Mouse (Mus musculus) midbrain, embryonic 14.5 days (tissue): Measurements from ENCODE around the gene Tmem247. TPM values are rescaled to one million over a fixed set of nuclear protein-coding genes. Genes with fewer than 3 reads are reported as not detected.

ENCODE experiments used
- ATAC-seq: fragments of 200-750 bp; cut with Nextera tagmentation; 2 replicates; pipeline ENCODE4 v1.8.0; 2017; ENCODE audit warnings: moderate number of reproducible peaks, moderate library complexity; ENCODE audit not compliant: low FRiP score, low TSS enrichment
- DNase-seq: peaks from one replicate; pipeline ENCODE4 v3.0.0-alpha.2; 2015
- H3K27ac ChIP-seq: fragments of 300-500 bp; sonication (generic); replicated peaks from 2 replicates; pipeline ENCODE4 v1.5.1; 2014; ENCODE audit warnings: mild to moderate bottlenecking, low read depth, low read length, moderate library complexity
- H3K27me3 ChIP-seq: fragments of 300-500 bp; sonication (generic); 2 replicates; pipeline ENCODE4 v1.6.1; 2014; ENCODE audit warnings: low read length, control low read depth, mixed read lengths; ENCODE audit not compliant: control insufficient read depth, insufficient read depth
- H3K36me3 ChIP-seq: fragments of 300-500 bp; sonication (generic); 2 replicates; pipeline ENCODE4 v1.6.1; 2014; ENCODE audit warnings: low read length, control low read depth; ENCODE audit not compliant: control insufficient read depth, insufficient read depth
- H3K4me1 ChIP-seq: fragments of 300-500 bp; sonication (generic); 2 replicates; pipeline ENCODE4 v1.6.1; 2014; ENCODE audit warnings: mild to moderate bottlenecking, antibody characterized with exemption, low read length, control low read depth; ENCODE audit not compliant: control insufficient read depth, insufficient read depth
- H3K4me2 ChIP-seq: fragments of 300-500 bp; sonication (generic); 2 replicates; pipeline ENCODE4 v1.6.1; 2014; ENCODE audit warnings: mild to moderate bottlenecking, low read length, moderate library complexity
- H3K4me3 ChIP-seq: fragments of 300-500 bp; sonication (generic); replicated peaks from 2 replicates; pipeline ENCODE4 v1.5.1; 2014; ENCODE audit warnings: low read depth, low read length
- H3K9ac ChIP-seq: fragments of 300-500 bp; sonication (generic); replicated peaks from 2 replicates; pipeline ENCODE4 v1.6.1; 2014; ENCODE audit warnings: mild to moderate bottlenecking, low read length, moderate library complexity
- H3K9me3 ChIP-seq: fragments of 300-500 bp; sonication (generic); 2 replicates; pipeline ENCODE4 v1.6.1; 2016; ENCODE audit warnings: low read length, control low read depth, mixed read lengths; ENCODE audit not compliant: control insufficient read depth
- WGBS: fragments of 180-500 bp; shearing (Covaris S2); extraction: QIAGEN DNeasy Blood & Tissue Kit; methylation state at CpG from one replicate; pipeline ENCODE4 v1.1.7; 2014; 5-methylcytosine and 5-hydroxymethylcytosine counted together
- polyA plus RNA-seq: library from polyadenylated mRNA; unstranded; fragments of >200 nt; fragmentation: Nextera tagmentation; extraction: Ambion mirVana; gene quantifications from 2 replicates; pipeline ENCODE4 v1.2.1, GENCODE M21; 2014

The Tmem247 gene
- polyA plus RNA-seq, 1 experiment from 2014 or later = not detected

DNA sequence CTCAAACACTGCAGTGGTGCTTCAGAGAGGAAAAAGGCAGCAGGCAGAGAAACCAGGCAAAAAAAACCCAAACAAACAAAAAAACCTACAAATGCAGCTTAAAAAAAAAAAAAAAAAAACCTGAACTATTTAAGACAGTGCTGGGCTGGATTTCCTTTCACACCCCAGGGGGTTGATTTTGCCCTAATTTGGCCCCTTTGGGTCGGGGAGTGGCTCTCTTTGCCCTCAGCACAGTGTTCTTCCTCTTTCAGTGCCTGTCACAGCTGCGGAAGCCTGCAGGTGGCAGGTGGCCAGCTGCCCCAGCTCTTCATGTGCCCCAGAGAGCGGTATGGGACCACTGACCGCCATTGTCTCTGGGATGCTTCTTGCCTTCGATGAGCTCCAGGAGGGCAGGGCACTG lies 52.4 kb downstream of the Tmem247 start:
- ATAC-seq = no peak
- Histone ChIP-seq H3K4me2 (no peak overlapping the region), H3K4me3 (no peak overlapping the region), H3K27me3 (no peaks in the 10 kb centered on the region), H3K4me1 (peaks cover 4% of the 10 kb centered on the region; the same call in 1 of the 2 replicates), H3K27ac (no peak overlapping the region), H3K9ac (no peak overlapping the region), H3K36me3 (0 out of 2 replicates have a peak, but pooled peaks cover 3% of the 10 kb centered on the region), H3K9me3 (no peaks in the 10 kb centered on the region)
- 52% methylated on average over 5 of the region's 5 CpGs for WGBS
- no peak for DNase-seq

DNA sequence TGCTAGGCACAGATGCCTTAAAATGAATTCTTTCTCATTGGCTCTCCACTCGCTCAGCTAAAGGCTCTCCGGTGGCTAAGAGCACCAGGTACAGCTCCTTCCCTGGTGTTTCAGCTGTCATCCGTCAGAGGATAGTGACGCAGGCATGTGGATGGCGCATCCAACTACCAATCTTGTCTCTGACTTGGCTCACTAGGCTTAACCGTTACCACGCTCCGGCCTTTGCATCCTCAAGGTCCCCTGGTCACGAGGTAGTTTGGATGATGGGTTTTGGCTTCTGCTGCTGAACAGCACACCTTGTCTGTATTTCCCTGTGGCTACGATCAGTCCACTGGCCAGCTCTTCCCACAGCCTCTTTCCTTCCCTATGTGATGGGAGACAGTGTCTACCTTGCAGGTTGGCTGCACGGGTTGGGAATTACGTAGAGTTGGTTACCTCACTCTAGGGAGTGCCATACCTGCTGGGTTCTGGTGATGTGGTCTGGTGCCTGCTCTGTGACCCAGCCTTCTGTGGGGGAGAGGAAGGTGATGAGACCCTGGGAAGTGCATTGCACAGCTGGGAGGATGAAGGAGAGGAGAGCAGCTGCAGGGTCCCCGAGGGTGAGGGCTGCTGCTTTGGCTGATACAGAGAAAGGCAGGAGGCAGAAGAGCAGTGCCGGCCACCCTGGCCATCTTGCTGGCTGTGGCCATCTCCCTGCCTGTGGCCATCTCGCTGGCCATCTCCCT lies 53.0 kb downstream of the Tmem247 start:
- ATAC-seq (no peak), DNase-seq (no peak)
- peaks cover under 1% of the 10 kb centered on the region; the same call in 1 of the 2 replicates for H3K4me1 ChIP-seq
- H3K36me3 ChIP-seq = 0 out of 2 replicates have a peak, but pooled peaks cover 5% of the 10 kb centered on the region
- H3K27me3 ChIP-seq = no peaks in the 10 kb centered on the region
- WGBS = 92% methylated on average over 15 of the region's 15 CpGs
- no peak overlapping the region for H3K9ac ChIP-seq
- no peak overlapping the region for H3K27ac ChIP-seq
- H3K4me2 ChIP-seq = no peak overlapping the region
- no peak overlapping the region for H3K4me3 ChIP-seq
- H3K9me3 ChIP-seq = no peaks in the 10 kb centered on the region

DNA sequence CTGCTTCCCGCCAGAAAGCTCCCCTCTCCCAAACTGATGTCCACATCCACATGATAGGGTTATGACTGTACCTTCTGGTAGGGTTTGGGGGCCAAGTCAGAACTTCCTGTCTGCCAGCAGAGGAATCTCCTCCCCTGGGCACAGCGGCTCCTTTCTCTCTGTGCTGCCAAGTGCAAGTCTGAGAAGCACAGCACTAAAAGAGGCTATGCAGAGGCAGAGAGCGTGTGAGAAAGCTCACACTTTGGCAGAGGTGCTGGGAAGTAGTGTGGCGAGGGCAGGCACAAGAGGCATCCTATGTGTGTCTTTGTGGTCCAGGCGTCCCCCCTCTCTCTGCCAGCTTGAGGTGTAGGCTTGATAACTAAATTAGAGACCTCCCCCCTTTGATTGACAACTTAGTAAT lies 53.9 kb downstream of the Tmem247 start:
- ATAC-seq (no peak), DNase-seq (no peak)

GRCm38 (mm10) chr17:86971860-86972259 lies 54.7 kb downstream of the Tmem247 start:
- no peak overlapping the region for H3K9ac ChIP-seq
- WGBS = 94% methylated on average over 7 of the region's 7 CpGs
- no peak overlapping the region for H3K4me3 ChIP-seq
- ATAC-seq = no peak
- DNase-seq = no peak
- no peaks in the 10 kb centered on the region for H3K9me3 ChIP-seq
- H3K27ac ChIP-seq = no peak overlapping the region
- no peak overlapping the region for H3K4me2 ChIP-seq
- no peaks in the 10 kb centered on the region for H3K4me1 ChIP-seq
- 0 out of 2 replicates have a peak, but pooled peaks cover 5% of the 10 kb centered on the region for H3K36me3 ChIP-seq
- no peaks in the 10 kb centered on the region for H3K27me3 ChIP-seq

More for the DNA sequence above, 53.9 kb downstream of the Tmem247 start:
- 0 out of 2 replicates have a peak, but pooled peaks cover 5% of the 10 kb centered on the region for H3K36me3 ChIP-seq
- no peak overlapping the region for H3K4me3 ChIP-seq
- WGBS = 73% methylated on average over 5 of the region's 5 CpGs
- no peak overlapping the region for H3K4me2 ChIP-seq
- H3K9ac ChIP-seq = no peak overlapping the region
- no peaks in the 10 kb centered on the region for H3K4me1 ChIP-seq
- no peaks in the 10 kb centered on the region for H3K27me3 ChIP-seq
- H3K9me3 ChIP-seq = no peaks in the 10 kb centered on the region
- no peak overlapping the region for H3K27ac ChIP-seq

Other genes with a start within 250 kb of the Tmem247 start
- 4.8 and 9.8 TPM in 2 replicates for gene Epas1, start 163.6 kb upstream of the Tmem247 start, polyA plus RNA-seq
- gene Atp6v1e2, start 30.5 kb downstream of the Tmem247 start, polyA plus RNA-seq = not detected in 2 replicates
- 7.4 and 9.6 TPM in 2 replicates for gene Rhoq, start 45.7 kb downstream of the Tmem247 start, polyA plus RNA-seq
- 38.0 and 42.6 TPM in 2 replicates for gene Pigf, start 108.1 kb downstream of the Tmem247 start, polyA plus RNA-seq
- gene Cript, start 108.2 kb downstream of the Tmem247 start, polyA plus RNA-seq = 246 and 249 TPM in 2 replicates
- 17.6 and 20.1 TPM in 2 replicates for gene Socs5, start 190.3 kb downstream of the Tmem247 start, polyA plus RNA-seq